Mouse (Mus musculus) layer of hippocampus, adult 11-12 months (tissue): ENCODE data around the gene Cd2.

Experiments used
- DNase-seq: peaks from one replicate; pipeline ENCODE4 v3.0.0; 2022; ENCODE audit warnings: low spot score

Gene Cd2

GRCm38 (mm10) chr3:101228868-101229550 lies 58.7 kb downstream of the Cd2 start:
- DNase-seq, result no peak

- DNase-seq, result no peak
Observed at GRCm38 (mm10) chr3:101228066-101228465, 59.7 kb downstream of the Cd2 start.
